ENCODE assay signal across 16 mouse cellular contexts in the genomic region with DNA sequence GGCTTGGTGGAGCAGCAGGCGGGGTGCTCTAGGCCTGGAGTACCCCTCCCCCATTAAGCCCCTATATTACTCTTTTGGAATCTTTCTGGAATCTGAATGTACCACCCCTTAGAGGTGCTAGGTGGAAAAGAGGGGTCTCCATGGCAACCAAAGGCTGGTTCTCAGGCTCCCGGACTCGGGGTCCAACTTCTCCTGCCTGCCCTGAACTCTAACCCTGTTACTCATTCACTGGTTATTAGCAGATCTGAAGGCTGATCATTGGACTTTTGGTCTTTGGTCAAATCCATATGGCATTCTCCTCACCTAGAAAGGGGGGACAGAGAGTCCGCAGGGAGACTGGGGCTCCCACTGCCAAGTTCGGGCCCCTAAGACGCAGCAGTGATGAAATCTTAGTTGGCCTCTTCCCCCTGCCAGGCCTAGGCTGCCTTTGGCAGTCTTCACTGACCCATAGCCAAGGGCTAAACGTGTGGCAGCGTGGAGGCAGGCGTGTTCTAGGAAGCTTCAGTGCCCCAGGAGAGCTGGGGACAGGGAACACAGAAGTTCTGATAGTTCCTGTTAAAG. TPM values are rescaled to one million over a fixed set of nuclear protein-coding genes. Genes with fewer than 3 reads are reported as not detected.
A peak's percentile ranks its signal among the peaks of the same experiment; 100 is the strongest.
DNase-seq lines count a peak whose midpoint lies in the region; ATAC-seq lines count a peak whose summit lies in the region.
"Had no signal": no experiment of that assay in that cellular context is flagged by ENCODE, and none has a peak within 500 bp of the region (broad histone marks: within the 10 kb centered on the region; RNA-seq: fewer than 3 reads in every experiment).

No protein-coding gene starts in this region.

- H3K36me3 ChIP-seq in midbrain, embryonic 11.5 days (ENCODE audit: control insufficient read depth, insufficient read depth, low read length), result peaks cover 6% of the 10 kb centered on the region; the same call in 1 of the 2 replicates
- H3K36me3 ChIP-seq in midbrain, embryonic 13.5 days, result peaks cover 66% of the 10 kb centered on the region
- peaks cover 90% of the 10 kb centered on the region for H3K36me3 ChIP-seq in embryonic facial prominence, embryonic 10.5 days (replicated peaks)

- no peaks in the 10 kb centered on the region for H3K9me3 ChIP-seq in midbrain, embryonic 11.5 days (ENCODE audit: control insufficient read depth, low read length)
- no peaks in the 10 kb centered on the region for H3K9me3 ChIP-seq in midbrain, embryonic 13.5 days
- H3K9me3 ChIP-seq in embryonic facial prominence, embryonic 10.5 days, result no peaks in the 10 kb centered on the region
- H3K9me3 ChIP-seq: forebrain, embryonic 10.5 days; G1E; midbrain, embryonic 12.5 days; neural tube, embryonic 13.5 days had no signal

- no peak overlapping the region for H3K27ac ChIP-seq in midbrain, embryonic 11.5 days (ENCODE audit: low read depth, low read length)
- H3K27ac ChIP-seq in midbrain, embryonic 13.5 days, result no peak overlapping the region
- H3K27ac ChIP-seq in embryonic facial prominence, embryonic 10.5 days (replicated peaks), result no peak overlapping the region
- H3K27ac ChIP-seq: forebrain, embryonic 10.5 days; midbrain, embryonic 12.5 days had no signal

- DNase-seq in adrenal gland, postnatal 10 days, result peak; percentile 67
- no peak for DNase-seq in adrenal gland, postnatal 4 days (ENCODE audit: low spot score in 2 of 2)
- DNase-seq in midbrain, embryonic 11.5 days (ENCODE audit: low spot score, missing footprints), result peak; percentile 66
- DNase-seq in kidney, postnatal 14 days, result peak; percentile 72
- no peak for DNase-seq in thymus, postnatal 10 days (ENCODE audit: low spot score in 2 of 2)
- no peak for DNase-seq in ovary, adult 18-20 months (ENCODE audit: low spot score)
- no peak for DNase-seq in embryonic facial prominence, embryonic 10.5 days (ENCODE audit: low spot score)
- DNase-seq: lung, adult 2 months; thymus, adult 18-20 months had no signal

- no peak overlapping the region for H3K9ac ChIP-seq in midbrain, embryonic 11.5 days (ENCODE audit: low read length)
- H3K9ac ChIP-seq in midbrain, embryonic 13.5 days (replicated peaks), result no peak overlapping the region; the same call in 1 of the 2 replicates
- H3K9ac ChIP-seq: midbrain, embryonic 12.5 days; neural tube, embryonic 13.5 days had no signal

- H3K27me3 ChIP-seq in midbrain, embryonic 11.5 days (ENCODE audit: control insufficient read depth, insufficient read depth, low read length), result no peaks in the 10 kb centered on the region
- H3K27me3 ChIP-seq in midbrain, embryonic 13.5 days, result no peaks in the 10 kb centered on the region
- no peaks in the 10 kb centered on the region for H3K27me3 ChIP-seq in embryonic facial prominence, embryonic 10.5 days (replicated peaks; ENCODE audit: low read depth, poor library complexity, severe bottlenecking)
- H3K27me3 ChIP-seq: midbrain, embryonic 12.5 days; neural tube, embryonic 13.5 days had no signal

- peaks cover 5% of the 10 kb centered on the region for H3K4me1 ChIP-seq in midbrain, embryonic 11.5 days (ENCODE audit: control insufficient read depth, insufficient read depth, low read length)
- H3K4me1 ChIP-seq in midbrain, embryonic 13.5 days (replicated peaks), result peaks cover 37% of the 10 kb centered on the region
- H3K4me1 ChIP-seq in embryonic facial prominence, embryonic 10.5 days, result peaks cover 42% of the 10 kb centered on the region

- H3K4me3 ChIP-seq in midbrain, embryonic 11.5 days (ENCODE audit: low read depth, low read length), result no peak overlapping the region
- no peak overlapping the region for H3K4me3 ChIP-seq in midbrain, embryonic 13.5 days (replicated peaks)
- no peak overlapping the region for H3K4me3 ChIP-seq in embryonic facial prominence, embryonic 10.5 days
- H3K4me3 ChIP-seq: forebrain, embryonic 10.5 days; midbrain, embryonic 12.5 days; neural tube, embryonic 13.5 days had no signal

- no peak overlapping the region for H3K4me2 ChIP-seq in midbrain, embryonic 11.5 days
- no peak overlapping the region for H3K4me2 ChIP-seq in midbrain, embryonic 13.5 days (replicated peaks)
- H3K4me2 ChIP-seq: heart, embryonic 11.5 days; midbrain, embryonic 12.5 days; neural tube, embryonic 13.5 days had no signal

- 80% methylated on average over 9 of the region's 9 CpGs for WGBS in midbrain, embryonic 11.5 days
- 80% methylated on average over 9 of the region's 9 CpGs for WGBS in midbrain, embryonic 13.5 days
- 92% methylated on average over 9 of the region's 9 CpGs for WGBS in embryonic facial prominence, embryonic 10.5 days

- ATAC-seq in midbrain, embryonic 11.5 days (ENCODE audit: low FRiP score), result no peak
- ATAC-seq in midbrain, embryonic 13.5 days, result no peak
- ATAC-seq: hindbrain, postnatal 0 days had no signal

RNA-seq across cellular contexts. Expression of gene Gpd1, which starts 1.2 kb away (rescaled TPM):
- total RNA-seq in adrenal gland, postnatal 10 days (2021), result 1,000 to 10,000 TPM; 1,543 to 1,818 TPM
- 100 to 1,000 TPM; 259 to 304 TPM for total RNA-seq in adrenal gland, postnatal 4 days (2021)
- polyA plus RNA-seq in midbrain, embryonic 11.5 days (2014; fragmentation: Nextera tagmentation; extraction: Ambion mirVana), result 0.14 and 0.18 TPM in 2 replicates
- 1.3 and 1.6 TPM in 2 replicates for polyA plus RNA-seq in midbrain, embryonic 13.5 days (2015; fragmentation: Nextera tagmentation; extraction: Ambion mirVana)
- 0.42 and 0.55 TPM in 2 replicates for polyA plus RNA-seq in embryonic facial prominence, embryonic 10.5 days (2016; fragmentation: Nextera tagmentation; extraction: Ambion mirVana)
- total RNA-seq: G1E had no signal
- polyA plus RNA-seq: G1E had no signal

RNA-seq across cellular contexts. Expression of gene Cox14, which starts 6.9 kb away (rescaled TPM):
- 100 to 1,000 TPM; 178 to 185 TPM for total RNA-seq in adrenal gland, postnatal 10 days (2021)
- total RNA-seq in adrenal gland, postnatal 4 days (2021), result 100 to 1,000 TPM; 171 to 192 TPM
- 135 and 140 TPM in 2 replicates for polyA plus RNA-seq in midbrain, embryonic 11.5 days (2014; fragmentation: Nextera tagmentation; extraction: Ambion mirVana)
- 167 and 177 TPM in 2 replicates for polyA plus RNA-seq in midbrain, embryonic 13.5 days (2015; fragmentation: Nextera tagmentation; extraction: Ambion mirVana)
- polyA plus RNA-seq in embryonic facial prominence, embryonic 10.5 days (2016; fragmentation: Nextera tagmentation; extraction: Ambion mirVana), result 129 and 131 TPM in 2 replicates

RNA-seq across cellular contexts. Expression of gene Gm17349, which starts 13.3 kb away (rescaled TPM):
- 10 to 100 TPM; 10.9 to 24.6 TPM for total RNA-seq in adrenal gland, postnatal 10 days (2021)
- 10 to 100 TPM; 34.8 to 45.6 TPM for total RNA-seq in adrenal gland, postnatal 4 days (2021)
- not detected in 2 replicates for polyA plus RNA-seq in midbrain, embryonic 11.5 days (2014; fragmentation: Nextera tagmentation; extraction: Ambion mirVana)
- polyA plus RNA-seq in midbrain, embryonic 13.5 days (2015; fragmentation: Nextera tagmentation; extraction: Ambion mirVana), result not detected in 2 replicates
- not detected in 2 replicates for polyA plus RNA-seq in embryonic facial prominence, embryonic 10.5 days (2016; fragmentation: Nextera tagmentation; extraction: Ambion mirVana)
- total RNA-seq: hindbrain, postnatal 0 days had no signal
- polyA plus RNA-seq: forebrain, embryonic 10.5 days; heart, embryonic 11.5 days; hindbrain, postnatal 0 days; lung, adult 2 months; midbrain, embryonic 12.5 days; neural tube, embryonic 13.5 days had no signal

RNA-seq across cellular contexts. Expression of gene Smarcd1, which starts 16.6 kb away (rescaled TPM):
- 10 to 100 TPM; 47.1 to 49.6 TPM for total RNA-seq in adrenal gland, postnatal 10 days (2021)
- total RNA-seq in adrenal gland, postnatal 4 days (2021), result 100 to 1,000 TPM in 1 of 2 experiments, 10 to 100 TPM in 1; 94.9 to 103 TPM
- 111 and 113 TPM in 2 replicates for polyA plus RNA-seq in midbrain, embryonic 11.5 days (2014; fragmentation: Nextera tagmentation; extraction: Ambion mirVana)
- polyA plus RNA-seq in midbrain, embryonic 13.5 days (2015; fragmentation: Nextera tagmentation; extraction: Ambion mirVana), result 137 and 145 TPM in 2 replicates
- 83.3 and 89.1 TPM in 2 replicates for polyA plus RNA-seq in embryonic facial prominence, embryonic 10.5 days (2016; fragmentation: Nextera tagmentation; extraction: Ambion mirVana)

RNA-seq across cellular contexts. Expression of gene Asic1, which starts 48.4 kb away (rescaled TPM):
- 1 to 10 TPM in 1 of 2 experiments, under 1 TPM in 1; 0.75 to 1.5 TPM for total RNA-seq in adrenal gland, postnatal 10 days (2021)
- total RNA-seq in adrenal gland, postnatal 4 days (2021), result 1 to 10 TPM; 1.4 to 1.5 TPM
- polyA plus RNA-seq in midbrain, embryonic 11.5 days (2014; fragmentation: Nextera tagmentation; extraction: Ambion mirVana), result 10.5 and 11.4 TPM in 2 replicates
- 48.0 and 54.5 TPM in 2 replicates for polyA plus RNA-seq in midbrain, embryonic 13.5 days (2015; fragmentation: Nextera tagmentation; extraction: Ambion mirVana)
- polyA plus RNA-seq in embryonic facial prominence, embryonic 10.5 days (2016; fragmentation: Nextera tagmentation; extraction: Ambion mirVana), result 3.2 and 4.9 TPM in 2 replicates
- polyA plus RNA-seq: G1E had no signal

Comparison
In these comparisons a context has a peak if more than half of its experiments do, and no peak if none do; other contexts are left out.
1. DNase-seq: peak in adrenal gland, postnatal 10 days (single experiment), midbrain, embryonic 11.5 days (single experiment) and kidney, postnatal 14 days (single experiment); none in adrenal gland, postnatal 4 days (0 of 2), thymus, postnatal 10 days (0 of 2), ovary, adult 18-20 months (single experiment) and embryonic facial prominence, embryonic 10.5 days (single experiment).